Mouse (Mus musculus) heart, adult 18-20 months (tissue): ENCODE data around the gene Csrp3. TPM values are rescaled to one million over a fixed set of nuclear protein-coding genes. Genes with fewer than 3 reads are reported as not detected.

Source experiments
- DNase-seq, 2 experiments: peaks; one replicate each; pipeline ENCODE4 v3.0.0; 2021 to 2022; ENCODE audit warnings: mixed read lengths in 1 of 2
- long read RNA-seq, 2 experiments: library from polyadenylated mRNA; stranded (forward); transcript quantifications; one replicate each; pipeline ENCODE4 v2.0.0; 2021
- total RNA-seq, 2 experiments: library from RNA; stranded (reverse); gene quantifications; 2 replicates each; pipeline ENCODE4 v1.2.3; 2021

Gene Csrp3
- 1,000 to 10,000 TPM; 1,990 to 2,288 TPM for total RNA-seq
- long read RNA-seq, experiment 1, transcript Csrp3-201 (6 exons, 877 nt) = major isoform, 1,633 of 1,986 reads
- long read RNA-seq, experiment 1, partial matches to known transcripts = 306 of 1,986 reads
- long read RNA-seq, experiment 1, other reads (novel, unspliced or antisense) = 47 of 1,986 reads
- long read RNA-seq, experiment 2, transcript Csrp3-201 (6 exons, 877 nt) = major isoform, 937 of 1,230 reads
- long read RNA-seq, experiment 2, partial matches to known transcripts = 174 of 1,230 reads
- long read RNA-seq, experiment 2, other reads (novel, unspliced or antisense) = 119 of 1,230 reads

GRCm38 (mm10) chr7:48847820-48848650 lies at the start of gene Csrp3:
Gene Csrp3 (minus strand): TSS chr7:48848033.
- peak; percentile 76 to 84 for DNase-seq

GRCm38 (mm10) chr7:48896051-48896450 lies 48.2 kb upstream of the Csrp3 start:
- peak in 1 of 2 experiments; percentile 22 for DNase-seq

GRCm38 (mm10) chr7:48895475-48895874 lies 47.6 kb upstream of the Csrp3 start:
- no peak for DNase-seq

- no peak for DNase-seq
These were observed 46.9 kb upstream of the Csrp3 start for GRCm38 (mm10) chr7:48894763-48895162.

- peak; percentile 42 to 86 for DNase-seq
These were observed 46.3 kb upstream of the Csrp3 start for GRCm38 (mm10) chr7:48894152-48894551.

- no peak for DNase-seq
These were observed 45.3 kb upstream of the Csrp3 start for GRCm38 (mm10) chr7:48893093-48893492.

- DNase-seq = no peak
These were observed 43.2 kb upstream of the Csrp3 start for GRCm38 (mm10) chr7:48891029-48891428.

- no peak for DNase-seq
These were observed 40.9 kb upstream of the Csrp3 start for GRCm38 (mm10) chr7:48888751-48889150.

GRCm38 (mm10) chr7:48887973-48888372 lies 40.1 kb upstream of the Csrp3 start:
- no peak for DNase-seq

- no peak for DNase-seq
These were observed 36.4 kb upstream of the Csrp3 start for GRCm38 (mm10) chr7:48884266-48884611.

- DNase-seq = no peak
These were observed 35.9 kb upstream of the Csrp3 start for GRCm38 (mm10) chr7:48883525-48884265.

GRCm38 (mm10) chr7:48881971-48882609 lies 34.3 kb upstream of the Csrp3 start:
- DNase-seq = peak in 1 of 2 experiments; percentile 52

GRCm38 (mm10) chr7:48881486-48881885 lies 33.7 kb upstream of the Csrp3 start, which contains the start of gene E2f8:
Gene E2f8 (minus strand): TSS chr7:48881596.
- DNase-seq = peak; percentile 71 to 75

GRCm38 (mm10) chr7:48880591-48881481 lies 33.0 kb upstream of the Csrp3 start:
- peak; percentile 95 to 96 for DNase-seq

GRCm38 (mm10) chr7:48879574-48879973 lies 31.7 kb upstream of the Csrp3 start:
- no peak for DNase-seq

GRCm38 (mm10) chr7:48877786-48878390 lies 30.1 kb upstream of the Csrp3 start:
- no peak for DNase-seq

GRCm38 (mm10) chr7:48876526-48876925 lies 28.7 kb upstream of the Csrp3 start:
- peak; percentile 54 to 82 for DNase-seq

GRCm38 (mm10) chr7:48875096-48875495 lies 27.3 kb upstream of the Csrp3 start:
- DNase-seq = no peak

- no peak for DNase-seq
These were observed 23.5 kb upstream of the Csrp3 start for GRCm38 (mm10) chr7:48871292-48871691.

- no peak for DNase-seq
These were observed 22.8 kb upstream of the Csrp3 start for GRCm38 (mm10) chr7:48870579-48871180.
